Mouse (Mus musculus) heart, postnatal 0 days (tissue): ENCODE data around the gene Vav1.

Experiments
- CTCF ChIP-seq: IDR thresholded peaks from 2 replicates; pipeline ENCODE4 v1.5.1; 2016; ENCODE audit warnings: antibody characterized with exemption, control low read depth, low read depth
- EP300 ChIP-seq: IDR thresholded peaks from 2 replicates; pipeline ENCODE4 v1.6.1; 2016; ENCODE audit warnings: antibody characterized with exemption, low read depth

DNA sequence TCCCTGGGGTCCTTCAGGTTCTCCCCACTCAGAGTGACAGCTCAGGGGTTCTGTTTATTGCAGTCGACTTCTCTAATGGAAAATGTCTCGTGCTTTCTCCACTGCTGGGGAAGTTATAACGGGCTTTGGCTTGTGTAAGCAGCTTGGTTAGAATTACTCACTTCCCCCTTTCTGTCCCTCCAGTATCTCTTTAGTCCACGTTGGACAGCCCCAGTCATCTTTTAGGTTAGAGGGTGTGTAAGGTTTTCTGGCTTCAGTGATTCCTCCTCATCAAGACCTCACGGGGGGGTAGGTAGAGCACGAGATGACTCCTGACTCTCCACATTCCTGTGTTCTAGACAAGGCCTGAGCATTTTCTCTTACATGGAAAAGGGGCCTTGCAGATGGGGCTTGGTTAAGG, 68.1 kb downstream of the Vav1 start:
- TF ChIP-seq CTCF (no peak), EP300 (no peak)
